ENCODE assay signal across 10 mouse cellular contexts in genomic region chr1:150266502-150266901, GRCm38 (mm10). TPM values are rescaled to one million over a fixed set of nuclear protein-coding genes. Genes with fewer than 3 reads are reported as not detected.
A peak's percentile ranks its signal among the peaks of the same experiment; 100 is the strongest.
DNase-seq lines count a peak whose midpoint lies in the region; ATAC-seq lines count a peak whose summit lies in the region.
"Had no signal": no experiment of that assay in that cellular context is flagged by ENCODE, and none has a peak within 500 bp of the region (broad histone marks: within the 10 kb centered on the region; RNA-seq: fewer than 3 reads in every experiment).

No protein-coding gene starts in this region.

- no peaks in the 10 kb centered on the region for H3K27me3 ChIP-seq in limb, embryonic 11.5 days (ENCODE audit: control insufficient read depth, insufficient read depth, low read length)
- H3K27me3 ChIP-seq in limb, embryonic 10.5 days (ENCODE audit: low read depth, poor library complexity, severe bottlenecking), result no peaks in the 10 kb centered on the region

- H3K4me2 ChIP-seq in limb, embryonic 11.5 days (ENCODE audit: low read depth, severe bottlenecking), result no peak overlapping the region

- ATAC-seq in limb, embryonic 11.5 days (ENCODE audit: insufficient number of reproducible peaks, low FRiP score, low TSS enrichment, low read depth), result peak; percentile 60; the same call in 1 of the 2 replicates

- H3K4me3 ChIP-seq in limb, embryonic 11.5 days (ENCODE audit: low read depth, low read length), result no peak overlapping the region
- no peak overlapping the region for H3K4me3 ChIP-seq in limb, embryonic 10.5 days

- H3K27ac ChIP-seq in limb, embryonic 11.5 days (replicated peaks; ENCODE audit: low read depth, low read length), result no peak overlapping the region
- no peak overlapping the region for H3K27ac ChIP-seq in limb, embryonic 10.5 days

- 45% methylated on average over 3 of the region's 3 CpGs for WGBS in limb, embryonic 11.5 days
- WGBS in limb, embryonic 10.5 days, result 51% methylated on average over 3 of the region's 3 CpGs

- no peaks in the 10 kb centered on the region for H3K36me3 ChIP-seq in limb, embryonic 11.5 days (ENCODE audit: control insufficient read depth, insufficient read depth, low read length)
- H3K36me3 ChIP-seq in limb, embryonic 10.5 days, result no peaks in the 10 kb centered on the region

- no peaks in the 10 kb centered on the region for H3K9me3 ChIP-seq in limb, embryonic 11.5 days (ENCODE audit: control insufficient read depth, low read length)
- no peaks in the 10 kb centered on the region for H3K9me3 ChIP-seq in limb, embryonic 10.5 days (replicated peaks)

- H3K4me1 ChIP-seq in limb, embryonic 11.5 days (ENCODE audit: control insufficient read depth, insufficient read depth, low read length), result no peaks in the 10 kb centered on the region
- H3K4me1 ChIP-seq in limb, embryonic 10.5 days, result no peaks in the 10 kb centered on the region

- peak; percentile 10 for DNase-seq in adrenal gland, adult 2 months
- DNase-seq in adrenal gland, postnatal 25 days, result no peak
- no peak for DNase-seq in limb, embryonic 11.5 days (ENCODE audit: low spot score)
- no peak for DNase-seq in limb, embryonic 10.5 days (ENCODE audit: low spot score)
- DNase-seq in c-Kit-positive CD71-positive TER-119-negative erythroid progenitor cells, embryonic 14.5 days (ENCODE audit: low read depth), result peak; percentile 23
- peak; percentile 8 for DNase-seq in kidney, postnatal 14 days
- DNase-seq in retina, embryonic 14.5 days (ENCODE audit: low spot score), result peak; percentile 79
- no peak for DNase-seq in thymus, adult 18-20 months

- no peak overlapping the region for H3K9ac ChIP-seq in limb, embryonic 11.5 days (ENCODE audit: low read length)

RNA-seq across cellular contexts. Expression of gene Pdc, which starts 52.7 kb away (rescaled TPM):
- total RNA-seq in adrenal gland, adult 2 months (2021), result not detected
- not detected in 2 replicates for polyA plus RNA-seq in adrenal gland, adult 2 months (2012; rRNA removed)
- not detected in 2 replicates for total RNA-seq in adrenal gland, postnatal 25 days (2021)
- not detected in 2 replicates for polyA plus RNA-seq in limb, embryonic 11.5 days (2014; fragmentation: Nextera tagmentation; extraction: Ambion mirVana)
- polyA plus RNA-seq in limb, embryonic 10.5 days (2016; fragmentation: Nextera tagmentation; extraction: Ambion mirVana), result not detected in 2 replicates
- polyA plus RNA-seq: C2C12; heart, embryonic 16.5 days had no signal

Comparison
In these comparisons a context has a peak if more than half of its experiments do, and no peak if none do; other contexts are left out.
1. DNase-seq: peak in adrenal gland, adult 2 months (single experiment), c-Kit-positive CD71-positive TER-119-negative erythroid progenitor cells, embryonic 14.5 days (single experiment), kidney, postnatal 14 days (single experiment) and retina, embryonic 14.5 days (single experiment); none in adrenal gland, postnatal 25 days (single experiment), limb, embryonic 11.5 days (single experiment), limb, embryonic 10.5 days (single experiment) and thymus, adult 18-20 months (0 of 2).